Mouse (Mus musculus) spleen, adult 2 months (tissue): ENCODE measurements around the gene Slco2a1.

Experiments
- CTCF ChIP-seq: fragments of 200-500 bp; IDR thresholded peaks from 2 replicates; pipeline ENCODE4 v1.5.1; 2011; ENCODE audit warnings: mild to moderate bottlenecking, inconsistent platforms; ENCODE audit not compliant: insufficient read depth, insufficient read length, insufficient replicate concordance; ENCODE audit errors: extremely low read depth
- POLR2A ChIP-seq: fragments of 200-500 bp; IDR thresholded peaks from 2 replicates; pipeline ENCODE4 v1.6.1; 2011; ENCODE audit warnings: low read depth, low read length, inconsistent platforms

- TF ChIP-seq POLR2A (no peak), CTCF (no peak)
These were observed 66.5 kb downstream of the Slco2a1 start for GRCm38 (mm10) chr9:103055061-103055460.
